Mouse (Mus musculus) testis, adult 2 months (tissue): Measurements from ENCODE around the gene Ube2q1. TPM values are rescaled to one million over a fixed set of nuclear protein-coding genes. Genes with fewer than 3 reads are reported as not detected.

Experiments
- H3K27ac ChIP-seq: fragments of 200-500 bp; 2 replicates; pipeline ENCODE4 v1.5.1; 2012; ENCODE audit warnings: low read depth, low read length; ENCODE audit not compliant: control insufficient read depth, insufficient read depth
- H3K27me3 ChIP-seq: fragments of 200-500 bp; 2 replicates; pipeline ENCODE4 v1.6.1; 2012; ENCODE audit warnings: mild to moderate bottlenecking, low read length, moderate library complexity; ENCODE audit not compliant: control insufficient read depth, insufficient read depth
- H3K36me3 ChIP-seq: fragments of 200-500 bp; 2 replicates; pipeline ENCODE4 v1.6.1; 2012; ENCODE audit warnings: mild to moderate bottlenecking, low read length; ENCODE audit not compliant: control insufficient read depth, insufficient read depth
- H3K4me1 ChIP-seq: fragments of 200-500 bp; 2 replicates; pipeline ENCODE4 v1.6.1; 2012; ENCODE audit warnings: low read length; ENCODE audit not compliant: control insufficient read depth, insufficient read depth
- H3K4me3 ChIP-seq: fragments of 200-500 bp; 2 replicates; pipeline ENCODE4 v1.5.1; 2012; ENCODE audit warnings: low read depth, mild to moderate bottlenecking, low read length, moderate library complexity, mixed read lengths; ENCODE audit not compliant: control insufficient read depth
- CTCF ChIP-seq: fragments of 200-500 bp; IDR thresholded peaks from 2 replicates; pipeline ENCODE4 v1.5.1; 2012; ENCODE audit warnings: low read depth, mild to moderate bottlenecking, inconsistent platforms, low read length, moderate library complexity; ENCODE audit not compliant: control insufficient read depth, insufficient read depth, insufficient replicate concordance
- POLR2A ChIP-seq: fragments of 200-500 bp; IDR thresholded peaks from 2 replicates; pipeline ENCODE4 v1.6.1; 2012; ENCODE audit warnings: low read depth, mild to moderate bottlenecking, inconsistent platforms, low read length, moderate library complexity; ENCODE audit not compliant: control insufficient read depth
- polyA plus RNA-seq: library from polyadenylated mRNA; depleted of rRNA; stranded (reverse); fragments of >200 nt; gene quantifications from 2 replicates; pipeline ENCODE4 v1.2.3, GENCODE M21; 2012

The Ube2q1 gene
- polyA plus RNA-seq, 1 experiment, result 20.5 TPM

DNA sequence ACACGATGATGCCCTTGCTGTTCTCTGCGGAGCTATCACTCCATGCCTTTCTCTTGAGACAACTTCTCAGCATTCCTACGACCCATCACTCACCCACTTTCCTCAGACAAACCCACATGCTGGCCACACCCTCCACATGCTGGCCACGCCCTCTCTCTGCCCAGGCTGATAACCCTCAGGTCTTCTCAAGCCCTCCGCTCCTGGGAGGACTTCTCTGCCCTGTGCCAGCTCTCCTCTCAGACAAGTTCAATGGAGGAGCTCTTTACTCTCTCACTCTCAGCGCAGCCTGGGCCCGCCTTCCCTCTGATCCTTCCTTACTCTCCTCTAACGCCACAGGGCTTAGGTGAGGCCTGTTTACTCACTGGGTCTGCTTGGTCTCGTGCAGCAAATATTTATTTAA is 35.2 kb downstream of the Ube2q1 start:
- TF ChIP-seq POLR2A, result no peak
- no peak for TF ChIP-seq CTCF
- no peak overlapping the region for H3K4me3 ChIP-seq
- H3K27me3 ChIP-seq, result no peaks in the 10 kb centered on the region

DNA sequence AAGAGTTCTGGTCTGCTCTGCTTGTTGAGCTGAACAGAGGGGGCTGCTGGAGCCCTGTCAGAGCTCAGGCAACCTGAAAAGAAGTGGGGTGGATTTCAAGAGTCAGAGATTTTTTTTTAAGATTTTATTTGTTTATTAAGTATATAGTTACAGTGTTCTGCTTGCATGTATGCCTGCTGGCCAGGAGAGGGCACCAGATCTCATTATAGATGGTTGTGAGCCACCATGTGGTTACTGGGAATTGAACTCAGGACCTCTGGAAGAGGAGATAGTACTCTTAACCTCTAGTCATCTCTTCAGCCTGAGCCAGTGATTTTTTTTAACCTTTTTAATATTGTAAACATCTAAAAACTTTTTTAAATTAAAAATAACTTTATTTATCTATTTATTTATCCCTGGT is 37.4 kb downstream of the Ube2q1 start:
- no peak for TF ChIP-seq POLR2A
- no peak for TF ChIP-seq CTCF
- Histone ChIP-seq H3K4me1 (no peaks in the 10 kb centered on the region), H3K27ac (no peak overlapping the region)

More for the DNA sequence above, 35.2 kb downstream of the Ube2q1 start:
- Histone ChIP-seq H3K27ac (no peak overlapping the region), H3K4me1 (no peaks in the 10 kb centered on the region), H3K36me3 (no peaks in the 10 kb centered on the region)

DNA sequence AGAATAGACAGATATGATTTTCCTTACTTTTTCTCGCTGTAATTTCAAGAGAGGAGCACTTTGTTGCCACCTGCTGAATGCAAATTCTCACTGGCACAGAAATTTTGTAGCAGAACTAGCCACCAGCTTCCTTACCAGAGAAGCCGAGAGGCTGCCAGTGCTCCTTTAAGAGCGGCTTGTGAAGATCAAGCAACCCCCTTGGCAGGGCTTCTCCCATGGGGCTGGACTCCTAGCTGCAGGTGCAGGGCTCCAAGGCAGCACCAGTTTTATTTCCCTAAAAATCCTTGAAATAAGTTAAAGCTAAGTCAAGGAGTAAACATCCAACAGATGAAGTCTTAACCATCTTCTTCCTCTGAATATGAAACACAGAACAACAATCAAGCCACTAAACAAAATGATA is 38.8 kb downstream of the Ube2q1 start:
- no peaks in the 10 kb centered on the region for H3K4me1 ChIP-seq
- H3K27ac ChIP-seq, result no peak overlapping the region
- no peaks in the 10 kb centered on the region for H3K36me3 ChIP-seq
- TF ChIP-seq POLR2A, result no peak
- TF ChIP-seq CTCF, result no peak
- no peaks in the 10 kb centered on the region for H3K27me3 ChIP-seq
- H3K4me3 ChIP-seq, result no peak overlapping the region

More for the DNA sequence above, 37.4 kb downstream of the Ube2q1 start:
- Histone ChIP-seq H3K4me3 (no peak overlapping the region), H3K27me3 (no peaks in the 10 kb centered on the region), H3K36me3 (no peaks in the 10 kb centered on the region)

DNA sequence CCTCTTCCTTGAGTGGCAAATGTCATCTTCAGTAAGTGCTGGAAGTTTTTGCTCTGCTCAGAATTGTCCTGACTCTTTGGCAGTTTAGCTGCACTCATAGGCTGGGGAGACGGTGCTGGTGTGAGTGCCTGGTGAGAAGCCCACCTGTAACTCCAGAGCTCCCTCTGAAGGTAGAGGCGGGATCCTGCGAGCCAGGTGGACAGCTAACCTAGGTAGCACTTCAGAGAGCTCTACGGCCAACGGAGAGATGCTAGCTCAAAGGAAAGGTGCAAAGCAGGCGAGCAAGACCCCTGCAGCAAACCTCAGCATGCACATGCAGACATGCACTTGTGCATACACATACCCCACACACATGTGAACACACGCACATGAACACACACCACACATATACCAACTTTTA is 40.6 kb downstream of the Ube2q1 start:
- Histone ChIP-seq H3K4me3 (no peak overlapping the region), H3K27me3 (no peaks in the 10 kb centered on the region), H3K27ac (no peak overlapping the region), H3K36me3 (no peaks in the 10 kb centered on the region), H3K4me1 (no peaks in the 10 kb centered on the region)
- TF ChIP-seq POLR2A (no peak), CTCF (no peak)

DNA sequence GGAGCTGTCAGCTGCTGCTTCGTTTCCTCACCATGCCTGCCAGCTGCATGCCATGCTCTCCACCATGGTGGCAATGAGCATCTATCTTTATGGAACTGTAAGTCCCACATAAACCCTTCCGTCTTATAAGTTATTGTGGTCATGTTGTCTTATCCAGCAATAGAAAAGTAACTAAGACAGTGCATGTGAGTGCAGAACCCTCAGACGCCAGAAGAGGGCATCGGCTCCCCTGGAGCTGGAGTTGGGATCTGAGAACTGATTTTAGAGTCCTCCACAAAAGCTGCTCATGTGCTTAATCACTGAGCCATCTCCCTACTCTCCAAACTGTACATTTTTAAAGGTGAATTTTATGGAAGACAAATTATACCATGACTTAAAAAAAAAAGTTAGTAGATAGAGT is 43.6 kb downstream of the Ube2q1 start:
- H3K27me3 ChIP-seq, result no peaks in the 10 kb centered on the region
- H3K4me1 ChIP-seq, result peaks cover 2% of the 10 kb centered on the region
- H3K36me3 ChIP-seq, result no peaks in the 10 kb centered on the region
- TF ChIP-seq POLR2A (no peak), CTCF (peak; percentile 37; the same call in 1 of the 2 replicates)
- no peak overlapping the region for H3K27ac ChIP-seq
- no peak overlapping the region for H3K4me3 ChIP-seq

DNA sequence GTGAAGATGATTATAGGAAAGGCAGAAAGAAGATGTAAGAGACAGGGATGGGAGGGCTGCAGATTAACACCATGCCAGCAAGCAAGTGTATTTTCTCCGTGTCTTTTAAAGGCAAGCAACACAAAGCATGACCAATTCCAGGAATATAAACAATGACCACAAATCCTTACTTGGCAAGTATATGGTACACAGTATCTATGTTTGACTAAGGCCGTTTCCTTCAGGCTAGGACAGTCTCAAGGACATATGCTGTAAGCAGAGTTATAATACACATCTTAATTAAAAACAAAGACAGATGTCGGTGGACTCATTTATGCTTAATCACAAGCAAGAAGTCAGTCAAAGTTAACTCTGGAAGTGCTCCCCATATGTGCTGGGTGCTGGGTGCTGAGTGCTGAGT is 45.2 kb downstream of the Ube2q1 start:
- Histone ChIP-seq H3K27ac (no peak overlapping the region), H3K27me3 (no peaks in the 10 kb centered on the region), H3K36me3 (no peaks in the 10 kb centered on the region), H3K4me3 (no peak overlapping the region), H3K4me1 (peaks cover 2% of the 10 kb centered on the region)
- TF ChIP-seq POLR2A (no peak), CTCF (no peak)

DNA sequence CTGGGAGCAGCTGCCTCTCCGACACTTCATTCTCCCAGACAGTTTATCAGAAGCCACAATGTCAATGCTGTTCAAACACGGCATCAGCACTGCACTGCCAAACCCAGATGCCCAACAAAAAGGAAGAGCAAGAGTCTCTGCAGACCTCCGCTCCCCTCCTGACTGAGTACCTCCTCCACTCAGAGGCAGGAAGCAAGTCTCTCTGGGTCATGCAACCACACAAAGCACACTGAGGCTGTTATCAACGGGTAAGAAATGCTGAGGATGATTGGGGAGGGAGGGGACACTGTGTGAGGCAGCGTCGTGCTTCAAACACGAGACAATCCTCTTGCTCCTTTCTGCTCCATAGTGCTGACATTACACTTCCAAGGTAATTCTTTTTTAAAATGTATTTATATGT is 46.5 kb downstream of the Ube2q1 start:
- Histone ChIP-seq H3K27me3 (no peaks in the 10 kb centered on the region), H3K4me3 (no peak overlapping the region), H3K4me1 (peaks cover 2% of the 10 kb centered on the region), H3K36me3 (no peaks in the 10 kb centered on the region), H3K27ac (no peak overlapping the region)
- TF ChIP-seq CTCF (no peak), POLR2A (no peak)

DNA sequence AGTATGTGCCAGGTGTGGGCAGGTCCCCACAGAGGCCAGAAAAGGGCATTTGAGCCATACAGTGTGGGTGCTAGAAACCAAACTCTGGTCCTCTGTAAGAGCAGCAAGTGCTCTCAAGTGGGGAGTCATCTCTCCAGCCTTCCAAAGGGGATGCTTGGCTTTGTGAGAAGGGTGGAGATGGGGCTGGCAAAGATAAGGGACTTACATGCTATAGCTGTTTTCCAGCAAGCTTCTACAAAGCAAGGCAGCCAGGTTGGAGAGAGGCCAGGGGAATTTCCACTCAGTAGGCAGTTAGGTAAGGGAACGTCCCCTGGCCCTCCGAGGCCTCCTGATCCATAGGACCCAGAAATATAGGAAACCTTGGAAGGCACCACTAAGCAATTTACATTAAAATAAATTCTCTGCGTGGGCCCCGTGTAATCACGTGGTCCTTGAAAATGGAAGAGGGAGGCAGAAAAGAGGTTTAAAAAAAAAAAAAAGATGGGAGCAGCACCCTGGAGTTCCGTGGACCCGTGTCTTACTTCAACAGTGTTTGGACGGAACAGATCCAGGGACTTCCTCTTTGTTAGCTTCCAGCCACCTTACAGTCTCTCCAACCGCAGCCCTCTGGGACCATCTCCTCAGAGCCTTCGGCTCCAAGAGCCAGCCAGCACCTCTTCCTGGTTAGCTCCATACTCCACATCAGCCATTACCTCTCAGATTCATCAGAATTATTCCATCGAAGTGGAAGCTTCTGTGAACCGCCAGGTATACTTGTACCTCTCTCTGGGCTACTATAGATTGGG is 47.1 kb downstream of the Ube2q1 start:
- no peak for TF ChIP-seq POLR2A
- TF ChIP-seq CTCF, result no peak
- Histone ChIP-seq H3K4me3 (no peak overlapping the region), H3K4me1 (peaks cover 2% of the 10 kb centered on the region), H3K36me3 (no peaks in the 10 kb centered on the region), H3K27me3 (no peaks in the 10 kb centered on the region), H3K27ac (no peak overlapping the region)
